Mouse (Mus musculus) embryonic fibroblast, embryonic 13.5 days (primary cell): ENCODE measurements at regions not wholly inside any gene's neighbourhood (a gene's known extent, or its start where the extent isn't known, plus 50 kb on each side); places are given as distances from the start of the nearest gene placed in this dataset.

ENCODE experiments used
- CTCF ChIP-seq: IDR thresholded peaks from 2 replicates; pipeline ENCODE4 v1.5.1; 2011; ENCODE audit warnings: mild to moderate bottlenecking, control low read depth, low read length, moderate library complexity, borderline replicate concordance; ENCODE audit not compliant: insufficient read depth
- POLR2A ChIP-seq: IDR thresholded peaks from 2 replicates; pipeline ENCODE4 v1.6.1; 2011; ENCODE audit warnings: low read depth, mild to moderate bottlenecking, control low read depth, low read length, moderate library complexity

DNA sequence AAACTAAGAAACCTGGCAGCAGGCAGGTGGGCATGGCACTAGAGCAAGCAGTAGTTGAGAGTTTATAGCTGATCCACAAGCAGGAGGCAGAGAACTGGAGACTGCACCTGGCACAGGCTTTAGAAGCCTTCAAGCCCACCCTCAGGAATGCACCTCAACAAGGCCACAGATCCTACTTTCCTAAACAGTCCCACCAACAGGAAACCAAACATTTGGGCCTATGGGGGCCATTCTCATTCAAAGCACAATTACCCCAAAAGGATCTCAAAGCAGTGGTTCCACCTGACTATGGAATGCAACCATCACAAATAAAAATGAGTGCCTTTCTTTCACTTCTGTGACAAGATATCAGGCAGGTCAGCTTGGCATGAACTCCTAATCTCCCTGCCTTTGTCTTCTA, 749.9 kb downstream of the Cypt12 start:
- TF ChIP-seq CTCF, result no peak
- no peak for TF ChIP-seq POLR2A
